Mouse (Mus musculus) testis, postnatal 14 days (tissue): ENCODE results near the gene Kras.

Source experiments
- DNase-seq: peaks from one replicate; pipeline ENCODE4 v3.0.0; 2021; ENCODE audit warnings: low spot score

The Kras gene

GRCm38 (mm10) chr6:145250185-145250791 lies at the start of gene Kras:
Gene Kras, minus strand, starts transcription at chr6:145250239.
- DNase-seq, result peak; percentile 92

- DNase-seq, result no peak
Observed at GRCm38 (mm10) chr6:145297626-145298025, 47.6 kb upstream of the Kras start.

- DNase-seq, result no peak
Observed at GRCm38 (mm10) chr6:145296979-145297378, 46.9 kb upstream of the Kras start.

- no peak for DNase-seq
Observed at GRCm38 (mm10) chr6:145295171-145295570, 45.1 kb upstream of the Kras start.

GRCm38 (mm10) chr6:145293156-145293555 lies 43.1 kb upstream of the Kras start:
- DNase-seq, result no peak

- DNase-seq, result no peak
Observed at GRCm38 (mm10) chr6:145291383-145292289, 41.6 kb upstream of the Kras start.

- DNase-seq, result no peak
Observed at GRCm38 (mm10) chr6:145285656-145286055, 35.6 kb upstream of the Kras start.

GRCm38 (mm10) chr6:145284286-145284685 lies 34.2 kb upstream of the Kras start:
- no peak for DNase-seq

GRCm38 (mm10) chr6:145277138-145277763 lies 27.2 kb upstream of the Kras start:
- no peak for DNase-seq

- peak; percentile 45 for DNase-seq
Observed at GRCm38 (mm10) chr6:145276265-145276780, 26.3 kb upstream of the Kras start.

GRCm38 (mm10) chr6:145275586-145276219 lies 25.7 kb upstream of the Kras start:
- DNase-seq, result no peak

- no peak for DNase-seq
Observed at GRCm38 (mm10) chr6:145273971-145274620, 24.1 kb upstream of the Kras start.

- no peak for DNase-seq
Observed at GRCm38 (mm10) chr6:145272142-145272937, 22.3 kb upstream of the Kras start.

GRCm38 (mm10) chr6:145269313-145269845 lies 19.3 kb upstream of the Kras start:
- no peak for DNase-seq

GRCm38 (mm10) chr6:145267692-145268091 lies 17.7 kb upstream of the Kras start:
- no peak for DNase-seq

- no peak for DNase-seq
Observed at GRCm38 (mm10) chr6:145262314-145262713, 12.3 kb upstream of the Kras start.

- DNase-seq, result no peak
Observed at GRCm38 (mm10) chr6:145256701-145257073, 6.6 kb upstream of the Kras start.

- DNase-seq, result no peak
Observed at GRCm38 (mm10) chr6:145255952-145256700, 6.1 kb upstream of the Kras start.

GRCm38 (mm10) chr6:145250820-145251219 lies 781 bp upstream of the Kras start:
- peak; percentile 49 for DNase-seq
